Mouse (Mus musculus) ES-E14 (cell line): Measurements from ENCODE around the gene Cela1. TPM values are rescaled to one million over a fixed set of nuclear protein-coding genes. Genes with fewer than 3 reads are reported as not detected.

Source experiments
- DNase-seq: peaks from one replicate; pipeline ENCODE4 v3.0.0-alpha.2; 2013; ENCODE audit warnings: low read depth, low spot score
- H3K27ac ChIP-seq: 2 replicates; pipeline ENCODE4 v1.5.1; 2012; ENCODE audit warnings: low read depth, mild to moderate bottlenecking, low read length, moderate library complexity, mixed read lengths; ENCODE audit not compliant: poor library complexity, insufficient read depth, severe bottlenecking
- H3K36me3 ChIP-seq: 2 replicates; pipeline ENCODE4 v1.6.1; 2012; ENCODE audit warnings: mild to moderate bottlenecking, low read length, moderate library complexity, mixed read lengths; ENCODE audit not compliant: control insufficient read depth, poor library complexity, insufficient read depth, severe bottlenecking
- H3K4me1 ChIP-seq, 2 experiments: fragments of 150-350 bp in 1 of 2; sonication (generic) in 1 of 2; 2 replicates each; pipeline ENCODE4 v1.6.1; 2012; ENCODE audit warnings: low read length in 2 of 2, mild to moderate bottlenecking in 1 of 2, mixed read lengths in 1 of 2; ENCODE audit not compliant: control insufficient read depth in 2 of 2, insufficient read depth in 2 of 2, poor library complexity in 1 of 2
- H3K4me3 ChIP-seq, 2 experiments: fragments of 150-350 bp in 1 of 2; sonication (generic) in 1 of 2; 2 replicates each; pipeline ENCODE4 v1.5.1; 2012; ENCODE audit warnings: low read length in 2 of 2, low read depth in 1 of 2, mild to moderate bottlenecking in 1 of 2, mixed read lengths in 1 of 2; ENCODE audit not compliant: insufficient read depth in 1 of 2, poor library complexity in 1 of 2, severe bottlenecking in 1 of 2
- H3K9ac ChIP-seq: 2 replicates; pipeline ENCODE4 v1.6.1; 2012; ENCODE audit warnings: low read depth, mild to moderate bottlenecking, low read length, mixed read lengths; ENCODE audit not compliant: poor library complexity, insufficient read depth, severe bottlenecking
- H3K9me3 ChIP-seq: fragments of 150-350 bp; sonication (generic); 2 replicates; pipeline ENCODE4 v1.6.1; 2012; ENCODE audit warnings: low read depth, mild to moderate bottlenecking, low read length; ENCODE audit not compliant: control insufficient read depth, insufficient read depth
- CHD2 ChIP-seq: IDR thresholded peaks from 2 replicates; pipeline ENCODE4 v1.6.1; 2014; ENCODE audit warnings: mild to moderate bottlenecking, low read depth, low read length, inconsistent platforms
- HCFC1 ChIP-seq: IDR thresholded peaks from 2 replicates; pipeline ENCODE4 v1.6.1; 2012; ENCODE audit warnings: low read length, inconsistent platforms, borderline replicate concordance; ENCODE audit not compliant: insufficient read depth
- MAFK ChIP-seq: IDR thresholded peaks from 2 replicates; pipeline ENCODE4 v1.6.1; 2014; ENCODE audit warnings: mild to moderate bottlenecking, low read depth, low read length, inconsistent platforms; ENCODE audit not compliant: insufficient read depth
- ZC3H11A ChIP-seq: IDR thresholded peaks from 2 replicates; pipeline ENCODE4 v1.6.1; 2012; ENCODE audit warnings: low read depth, mild to moderate bottlenecking, inconsistent platforms, low read length, borderline replicate concordance
- ZNF384 ChIP-seq: IDR thresholded peaks from 2 replicates; pipeline ENCODE4 v1.6.1; 2012; ENCODE audit warnings: low read depth, low read length, inconsistent platforms
- in situ Hi-C, 2 experiments: fragments of 600-800 bp; cut with MboI; formaldehyde crosslinking; loops; one replicate each; pipeline ENCODE4 v1.15.1; 2025; ENCODE audit warnings: low sequenced_read_pairs in 2 of 2, inconsistent platforms in 1 of 2; ENCODE audit not compliant: unreplicated experiment in 2 of 2
- total RNA-seq: library from RNA; depleted of rRNA; stranded (reverse); fragments of 300-350 nt; gene quantifications from 2 replicates; pipeline ENCODE4 v1.2.3, GENCODE M21; 2012

Gene Cela1
- total RNA-seq, 1 experiment = 2.4 TPM

DNA sequence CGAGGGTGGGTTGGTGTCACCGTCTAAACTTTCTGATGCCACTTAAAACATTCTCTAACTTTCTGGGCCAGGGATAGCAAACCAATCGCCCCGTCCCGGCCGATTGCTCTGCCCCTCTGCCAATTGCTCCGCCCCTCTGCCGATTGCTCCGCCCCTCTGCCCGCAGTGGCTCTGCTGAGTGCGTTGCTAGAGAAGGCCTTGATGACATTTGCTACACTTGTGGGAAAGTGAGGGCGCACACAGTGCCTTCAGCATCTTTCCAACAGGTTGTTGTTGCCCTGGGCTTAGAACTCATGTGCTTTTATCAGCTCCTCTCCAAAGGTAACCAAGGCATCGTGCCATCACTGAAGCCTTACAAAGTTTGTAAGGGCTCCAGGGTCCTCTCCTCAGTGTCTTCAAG is 2.5 kb downstream of the Cela1 start:
- TF ChIP-seq ZC3H11A (no peak), ZNF384 (no peak), MAFK (no peak), HCFC1 (no peak), CHD2 (no peak)
- no peaks in the 10 kb centered on the region for H3K36me3 ChIP-seq
- no peak overlapping the region for H3K9ac ChIP-seq
- DNase-seq = no peak
- H3K4me3 ChIP-seq = peak overlapping the region; percentile 11 to 29; a peak in 2 of 4 replicates
- H3K27ac ChIP-seq = no peak overlapping the region
- peaks cover 0 to 7% of the 10 kb centered on the region in 2 experiments; a peak in 1 of 4 replicates for H3K4me1 ChIP-seq
- in situ Hi-C loops = no loop called here
- H3K9me3 ChIP-seq = no peaks in the 10 kb centered on the region

DNA sequence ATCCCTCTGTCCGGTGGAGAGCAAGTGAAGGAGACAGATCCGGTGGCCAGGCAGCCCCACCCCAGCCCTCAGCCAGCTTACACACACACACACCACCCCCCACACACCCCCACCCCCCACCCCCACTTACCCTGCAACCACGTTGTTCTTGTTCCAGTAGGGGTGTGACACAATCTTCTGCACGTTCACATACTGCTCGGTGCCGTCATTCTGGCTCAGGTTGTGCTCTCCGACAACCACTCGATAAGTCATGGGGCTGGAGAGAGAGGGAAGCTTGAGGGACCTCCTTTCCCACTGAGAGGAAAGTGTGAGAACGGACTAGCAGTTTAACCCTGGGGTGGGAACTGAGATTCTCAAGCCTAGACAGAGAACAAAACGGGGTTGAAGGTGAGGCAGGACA is 3.3 kb downstream of the Cela1 start:
- H3K9ac ChIP-seq = no peak overlapping the region
- in situ Hi-C loops = no loop called here
- TF ChIP-seq CHD2 (no peak), MAFK (no peak), HCFC1 (no peak)
- H3K27ac ChIP-seq = no peak overlapping the region
- peak overlapping the region; percentile 11 to 29; a peak in 1 of 4 replicates for H3K4me3 ChIP-seq
- no peaks in the 10 kb centered on the region for H3K36me3 ChIP-seq
- H3K4me1 ChIP-seq = peaks cover 0 to 11% of the 10 kb centered on the region in 2 experiments; a peak in 2 of 4 replicates
- H3K9me3 ChIP-seq = no peaks in the 10 kb centered on the region
- DNase-seq = no peak

DNA sequence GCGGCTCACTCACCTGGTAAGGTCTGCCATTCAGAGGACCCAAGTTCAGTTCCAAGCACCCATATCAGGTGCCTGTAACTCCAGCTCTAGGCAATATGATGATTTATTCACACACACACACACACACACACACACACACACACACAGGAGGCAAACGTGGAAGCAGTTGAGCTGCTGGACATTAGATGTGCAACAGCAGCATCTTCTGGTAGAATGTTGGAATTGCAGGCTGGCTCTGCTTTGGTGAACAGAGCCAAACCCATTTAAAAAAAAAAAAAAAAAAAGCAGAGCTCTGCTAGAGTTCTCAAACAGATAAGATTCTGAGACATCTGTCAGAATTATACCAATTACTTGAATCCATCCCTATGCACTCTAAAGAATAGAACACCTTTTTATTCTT is 4.7 kb downstream of the Cela1 start:
- Histone ChIP-seq H3K36me3 (no peaks in the 10 kb centered on the region), H3K9me3 (no peaks in the 10 kb centered on the region), H3K4me1 (peaks cover 0 to 16% of the 10 kb centered on the region in 2 experiments; a peak in 2 of 4 replicates), H3K9ac (no peak overlapping the region), H3K27ac (no peak overlapping the region), H3K4me3 (no peak overlapping the region)
- DNase-seq = peak; percentile 83
- in situ Hi-C loops = no loop called here
- TF ChIP-seq ZNF384 (peak; percentile 98), HCFC1 (no peak), MAFK (no peak), ZC3H11A (peak; percentile 75), CHD2 (no peak)

DNA sequence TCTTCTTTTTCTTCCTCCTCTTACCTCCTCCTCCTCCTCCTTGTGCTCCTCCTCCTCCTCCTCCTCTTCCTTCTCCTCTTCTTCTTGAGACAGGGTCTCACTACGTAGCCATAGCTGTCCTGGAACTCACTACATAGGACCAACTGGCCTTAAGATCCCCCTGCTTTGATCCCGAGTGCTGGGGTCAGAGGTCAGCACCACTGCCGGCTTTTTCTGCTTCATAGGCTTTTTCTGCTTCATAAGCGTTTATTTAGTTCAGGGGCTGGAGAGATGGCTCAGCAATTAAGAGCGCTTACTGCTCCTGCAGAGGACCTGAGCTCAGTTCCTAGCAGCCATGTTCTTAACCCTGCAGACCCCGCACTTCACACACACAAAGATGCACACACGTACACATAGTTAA is 6.0 kb downstream of the Cela1 start:
- no peak overlapping the region for H3K9ac ChIP-seq
- H3K4me3 ChIP-seq = no peak overlapping the region
- H3K4me1 ChIP-seq = peaks cover 0 to 16% of the 10 kb centered on the region in 2 experiments; a peak in 2 of 4 replicates
- no peaks in the 10 kb centered on the region; the same call in 1 of the 2 replicates for H3K36me3 ChIP-seq
- TF ChIP-seq MAFK (0 out of 2 replicates have a peak, but pooled peaks have one; percentile 38), ZNF384 (no peak)
- no peaks in the 10 kb centered on the region for H3K9me3 ChIP-seq
- DNase-seq = no peak
- in situ Hi-C loops = no loop called here
- no peak overlapping the region for H3K27ac ChIP-seq

DNA sequence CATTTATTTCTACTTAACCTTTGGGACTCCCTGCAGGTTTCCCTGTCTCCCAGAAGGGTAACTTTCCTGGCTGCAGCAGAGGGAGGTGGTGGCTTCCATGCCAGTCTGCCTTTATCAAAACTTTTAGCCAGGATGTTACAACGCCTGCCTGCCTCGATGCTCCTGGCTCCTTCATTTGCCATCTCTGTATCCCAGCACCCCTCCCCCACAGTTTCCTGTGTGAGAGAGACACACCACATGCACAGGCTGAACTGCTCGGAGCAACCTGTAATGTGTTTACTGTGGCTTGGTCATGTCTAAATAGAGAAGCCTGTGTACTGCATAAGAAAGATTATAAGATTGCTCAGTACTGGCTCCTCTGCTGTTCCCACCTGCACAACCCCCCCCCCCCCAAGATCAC is 7.3 kb downstream of the Cela1 start:
- peaks cover 0 to 20% of the 10 kb centered on the region in 2 experiments; a peak in 2 of 4 replicates for H3K4me1 ChIP-seq
- no peaks in the 10 kb centered on the region for H3K9me3 ChIP-seq
- TF ChIP-seq MAFK (no peak), CHD2 (no peak), HCFC1 (no peak), ZNF384 (no peak), ZC3H11A (no peak)
- no peaks in the 10 kb centered on the region; the same call in 1 of the 2 replicates for H3K36me3 ChIP-seq
- DNase-seq = no peak
- no peak overlapping the region for H3K9ac ChIP-seq
- no peak overlapping the region for H3K27ac ChIP-seq
- in situ Hi-C loops = no loop called here
- H3K4me3 ChIP-seq = no peak overlapping the region
